Mouse (Mus musculus) common myeloid progenitor, adult 5-6 weeks (primary cell): ENCODE results near the gene Mbd3. TPM values are rescaled to one million over a fixed set of nuclear protein-coding genes. Genes with fewer than 3 reads are reported as not detected.

Experiments
- ATAC-seq: replicated peaks from 2 replicates; pipeline ENCODE4 v1.8.0; 2016; ENCODE audit warnings: low read depth, mild to moderate bottlenecking, moderate TSS enrichment, inconsistent platforms; ENCODE audit not compliant: poor library complexity, severe bottlenecking
- total RNA-seq: library from RNA; stranded (forward); fragments of 200-1000, 187-1606 nt; gene quantifications from 2 replicates; pipeline ENCODE4 v1.2.3, GENCODE M21; 2017

Mbd3 gene
- total RNA-seq, 1 experiment from 2014 or later = 113 TPM

GRCm38 (mm10) chr10:80376160-80376559 lies 23.2 kb downstream of the Mbd3 start:
- peak; percentile 91 for ATAC-seq

- ATAC-seq = peak; percentile 55; the same call in 1 of the 2 replicates
These were observed 25.3 kb downstream of the Mbd3 start for GRCm38 (mm10) chr10:80374063-80374462.

- ATAC-seq = no peak
These were observed 26.6 kb downstream of the Mbd3 start for GRCm38 (mm10) chr10:80372706-80373105.

GRCm38 (mm10) chr10:80371983-80372382 lies 27.4 kb downstream of the Mbd3 start:
- ATAC-seq = no peak

GRCm38 (mm10) chr10:80371411-80371966 lies 27.9 kb downstream of the Mbd3 start:
- ATAC-seq = peak; percentile 15; the same call in 1 of the 2 replicates

GRCm38 (mm10) chr10:80369995-80370747 lies 29.2 kb downstream of the Mbd3 start:
- ATAC-seq = peak; percentile 39; the same call in 1 of the 2 replicates

GRCm38 (mm10) chr10:80368392-80368791 lies 31.0 kb downstream of the Mbd3 start:
- ATAC-seq = no peak

DNA sequence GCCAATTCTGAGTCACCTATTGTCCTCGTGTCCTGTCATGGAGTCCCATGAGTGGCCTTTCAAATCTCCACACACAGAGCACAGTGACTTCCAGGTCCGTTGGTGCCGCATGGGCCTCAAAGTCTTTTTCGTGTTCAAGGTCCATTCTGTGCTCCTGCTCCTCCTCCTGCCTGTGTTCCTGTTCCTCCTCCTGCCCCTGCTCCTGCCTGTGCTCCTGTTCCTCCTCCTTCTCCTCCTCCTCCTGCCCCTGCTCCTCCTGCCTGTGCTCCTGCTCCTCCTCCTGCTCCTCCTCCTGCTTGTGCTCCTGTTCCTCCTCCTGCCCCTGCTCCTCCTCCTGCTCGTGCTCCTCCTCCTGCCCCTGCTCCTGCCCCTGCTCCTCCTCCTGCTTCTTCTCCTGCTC lies 31.4 kb downstream of the Mbd3 start:
- ATAC-seq = no peak

- ATAC-seq = no peak
These were observed 33.6 kb downstream of the Mbd3 start for GRCm38 (mm10) chr10:80365736-80366135.

- ATAC-seq = no peak
These were observed 35.6 kb downstream of the Mbd3 start for GRCm38 (mm10) chr10:80363734-80364133.

DNA sequence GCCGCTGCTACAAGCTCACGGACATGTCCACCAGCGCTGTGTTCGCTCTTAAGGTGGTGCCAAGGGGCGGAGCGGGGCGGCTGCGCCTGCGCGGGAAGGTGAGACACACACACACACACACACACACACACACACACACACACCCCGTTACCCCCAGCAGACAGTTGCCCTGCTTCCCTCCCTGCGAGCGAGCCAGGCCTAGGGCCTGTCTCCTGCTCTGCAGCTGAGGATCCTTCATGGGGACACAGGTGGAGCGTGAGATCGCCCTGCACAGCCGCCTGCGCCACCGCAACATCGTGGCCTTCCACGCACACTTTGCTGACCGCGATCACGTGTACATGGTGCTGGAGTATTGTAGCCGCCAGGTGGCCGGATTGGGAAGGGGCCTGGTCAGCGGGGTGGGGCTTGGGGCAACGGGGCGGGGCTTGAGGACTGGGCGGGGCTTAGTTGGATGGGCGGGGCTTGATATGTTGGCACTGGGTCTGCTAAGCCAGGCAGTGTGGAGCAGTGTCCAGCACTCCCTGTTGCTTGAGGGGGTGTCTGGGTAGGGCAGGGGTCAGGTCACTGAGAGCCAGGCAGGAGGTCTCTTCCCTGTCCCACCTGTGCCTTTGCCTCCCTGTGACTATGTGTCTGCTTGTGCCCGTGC lies 41.2 kb downstream of the Mbd3 start:
- peak; percentile 43; the same call in 1 of the 2 replicates for ATAC-seq

- no peak for ATAC-seq
These were observed 42.0 kb downstream of the Mbd3 start for GRCm38 (mm10) chr10:80357336-80357735.

DNA sequence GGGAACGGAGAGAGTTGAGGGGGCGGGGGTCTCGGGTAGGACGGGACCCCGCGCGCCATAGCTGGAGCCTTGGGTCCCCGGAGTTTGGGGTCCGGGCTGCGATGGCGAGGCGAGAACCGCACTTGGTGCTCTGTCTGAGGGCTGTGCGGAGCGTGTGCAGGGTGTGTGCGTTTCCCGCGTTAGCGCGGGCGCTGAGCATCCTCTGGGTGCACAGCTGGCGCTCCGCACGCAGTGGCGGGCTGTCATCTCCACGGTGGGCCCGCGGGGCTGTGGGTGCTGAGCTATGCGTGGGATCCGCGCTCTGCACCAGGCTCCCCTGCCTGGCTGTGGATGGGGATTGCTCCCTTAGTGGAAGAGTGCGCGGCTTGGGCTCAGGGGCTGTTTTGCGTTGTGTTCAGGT lies 42.6 kb downstream of the Mbd3 start:
- ATAC-seq = no peak

GRCm38 (mm10) chr10:80356001-80356682 lies 43.2 kb downstream of the Mbd3 start, which contains the start of gene Plk5:
Gene Plk5, plus strand, starts transcription at chr10:80356459.
- no peak for ATAC-seq

DNA sequence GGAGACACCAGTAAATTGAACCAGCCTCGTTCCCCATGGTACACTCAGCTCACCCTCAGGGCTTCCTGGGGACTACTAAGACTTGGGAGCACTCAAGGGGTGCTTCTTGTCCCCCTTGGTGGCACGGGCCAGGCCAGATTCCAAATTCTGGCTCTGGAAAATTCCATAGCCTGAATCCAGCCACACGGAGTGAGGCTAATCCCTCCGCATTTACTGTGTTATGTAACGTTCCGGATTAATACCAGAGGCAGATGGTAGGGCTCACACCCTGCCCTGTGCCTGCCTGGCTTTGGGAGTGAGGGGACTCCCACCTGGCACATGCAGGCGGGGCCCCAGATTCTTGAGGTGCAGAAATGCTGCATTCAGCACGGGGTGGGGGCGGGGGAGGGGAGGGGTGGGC lies 43.9 kb downstream of the Mbd3 start:
- ATAC-seq = no peak

DNA sequence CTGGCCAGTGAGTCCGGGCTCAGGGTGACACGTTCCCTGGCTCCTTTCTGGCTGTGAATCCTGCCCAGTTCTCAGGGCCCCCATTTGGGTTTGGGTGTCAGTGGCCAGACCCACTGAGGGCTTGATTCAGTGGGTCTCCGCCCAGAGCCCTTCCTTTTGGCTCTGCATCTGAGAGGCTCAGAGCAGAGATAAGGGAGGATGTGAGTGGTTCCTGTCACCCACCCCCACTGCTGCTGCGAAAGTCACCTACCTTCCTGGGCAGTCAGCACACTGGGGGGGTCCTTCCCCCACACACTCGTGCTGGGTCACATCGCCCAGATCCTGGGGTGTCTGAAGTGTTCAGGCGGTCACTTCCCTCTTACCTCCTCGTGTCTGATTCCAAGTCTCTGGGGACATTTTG lies 46.6 kb downstream of the Mbd3 start:
- no peak for ATAC-seq

DNA sequence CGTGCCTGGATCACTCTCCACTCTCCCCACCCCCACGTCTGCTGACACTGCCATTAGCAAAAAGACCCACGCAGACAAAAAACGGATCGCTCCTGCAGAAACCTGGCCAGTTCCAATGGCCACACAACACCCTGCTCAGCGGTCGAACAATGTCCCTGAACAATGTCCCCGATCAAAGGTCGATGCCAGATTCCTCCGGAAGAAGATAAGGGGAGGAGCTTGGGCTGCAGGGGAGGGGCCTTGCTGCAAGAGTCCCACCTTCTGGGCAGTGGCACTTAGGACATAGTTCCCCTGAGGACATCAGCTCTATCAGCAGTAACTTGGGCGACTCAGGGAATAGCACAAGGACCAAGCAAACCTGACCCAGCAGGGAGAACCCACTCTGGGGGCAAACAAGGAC lies 47.5 kb downstream of the Mbd3 start:
- ATAC-seq = no peak

GRCm38 (mm10) chr10:80350292-80350691 lies 49.1 kb downstream of the Mbd3 start:
- ATAC-seq = peak; percentile 90

GRCm38 (mm10) chr10:80348981-80349380 lies 50.4 kb downstream of the Mbd3 start:
- ATAC-seq = no peak

- ATAC-seq = peak; percentile 37
These were observed 51.0 kb downstream of the Mbd3 start, which contains the start of gene Adamtsl5 for GRCm38 (mm10) chr10:80348244-80348781. Gene Adamtsl5, minus strand, starts transcription at chr10:80348412.
